Mouse (Mus musculus) kidney, embryonic 14.5 days (tissue): Measurements from ENCODE around the gene Srrd. TPM values are rescaled to one million over a fixed set of nuclear protein-coding genes. Genes with fewer than 3 reads are reported as not detected.

Source experiments
- ATAC-seq: fragments of 200-750 bp; cut with Nextera tagmentation; 2 replicates; pipeline ENCODE4 v1.8.0; 2017; ENCODE audit warnings: moderate number of reproducible peaks, mild to moderate bottlenecking, moderate TSS enrichment, moderate library complexity; ENCODE audit not compliant: low FRiP score, low TSS enrichment
- H3K27ac ChIP-seq: fragments of 300-500 bp; sonication (generic); 2 replicates; pipeline ENCODE4 v1.5.1; 2014; ENCODE audit warnings: low read depth, mild to moderate bottlenecking, low read length, moderate library complexity, mixed read lengths
- H3K27me3 ChIP-seq: fragments of 300-500 bp; sonication (generic); 2 replicates; pipeline ENCODE4 v1.6.1; 2014; ENCODE audit warnings: mild to moderate bottlenecking, low read length; ENCODE audit not compliant: control insufficient read depth, insufficient read depth
- H3K36me3 ChIP-seq: fragments of 300-500 bp; sonication (generic); 2 replicates; pipeline ENCODE4 v1.6.1; 2014; ENCODE audit warnings: low read length, mixed read lengths; ENCODE audit not compliant: control insufficient read depth, insufficient read depth
- H3K4me1 ChIP-seq: fragments of 300-500 bp; sonication (generic); 2 replicates; pipeline ENCODE4 v1.6.1; 2014; ENCODE audit warnings: low read length, mixed read lengths; ENCODE audit not compliant: control insufficient read depth, insufficient read depth
- H3K4me2 ChIP-seq: fragments of 300-500 bp; sonication (generic); replicated peaks from 2 replicates; pipeline ENCODE4 v1.6.1; 2014; ENCODE audit warnings: low read depth, mild to moderate bottlenecking, low read length
- H3K4me3 ChIP-seq: fragments of 300-500 bp; sonication (generic); 2 replicates; pipeline ENCODE4 v1.5.1; 2014; ENCODE audit warnings: mild to moderate bottlenecking, low read length
- H3K9ac ChIP-seq: fragments of 300-500 bp; sonication (generic); 2 replicates; pipeline ENCODE4 v1.6.1; 2014; ENCODE audit warnings: low read depth, mild to moderate bottlenecking, low read length, moderate library complexity
- H3K9me3 ChIP-seq: fragments of 300-500 bp; sonication (generic); 2 replicates; pipeline ENCODE4 v1.6.1; 2016; ENCODE audit warnings: low read length; ENCODE audit not compliant: control insufficient read depth
- WGBS: fragments of 180-500 bp; shearing (Covaris S2); extraction: QIAGEN DNeasy Blood & Tissue Kit; methylation state at CpG from one replicate; pipeline ENCODE4 v1.1.7; 2014; 5-methylcytosine and 5-hydroxymethylcytosine counted together
- polyA plus RNA-seq: library from polyadenylated mRNA; unstranded; fragments of >200 nt; fragmentation: Nextera tagmentation; extraction: Ambion mirVana; gene quantifications from 2 replicates; pipeline ENCODE4 v1.2.1, GENCODE M21; 2014

Gene Srrd
- polyA plus RNA-seq, 1 experiment from 2014 or later: 47.0 TPM

GRCm38 (mm10) chr5:112298226-112298988 is 44.4 kb downstream of the Srrd start:
- H3K9ac ChIP-seq: no peak overlapping the region
- H3K4me2 ChIP-seq: no peak overlapping the region
- H3K27me3 ChIP-seq: no peaks in the 10 kb centered on the region
- peak overlapping the region; percentile 19; the same call in 1 of the 2 replicates for H3K27ac ChIP-seq
- no peak overlapping the region for H3K4me3 ChIP-seq
- WGBS: 76% methylated on average over 12 of the region's 12 CpGs
- H3K36me3 ChIP-seq: no peaks in the 10 kb centered on the region; the same call in 1 of the 2 replicates
- peaks cover 15% of the 10 kb centered on the region; the same call in 1 of the 2 replicates for H3K4me1 ChIP-seq
- no peaks in the 10 kb centered on the region for H3K9me3 ChIP-seq
- peak; percentile 36 for ATAC-seq

GRCm38 (mm10) chr5:112297257-112297656 is 45.6 kb downstream of the Srrd start:
- no peaks in the 10 kb centered on the region for H3K9me3 ChIP-seq
- WGBS: 76% methylated on average over 2 of the region's 2 CpGs
- no peak for ATAC-seq
- no peak overlapping the region for H3K9ac ChIP-seq
- no peaks in the 10 kb centered on the region for H3K27me3 ChIP-seq
- peak overlapping the region; percentile 30; the same call in 1 of the 2 replicates for H3K27ac ChIP-seq
- H3K36me3 ChIP-seq: no peaks in the 10 kb centered on the region; the same call in 1 of the 2 replicates
- peaks cover 15% of the 10 kb centered on the region; the same call in 1 of the 2 replicates for H3K4me1 ChIP-seq
- no peak overlapping the region for H3K4me2 ChIP-seq
- H3K4me3 ChIP-seq: no peak overlapping the region

- no peak overlapping the region for H3K4me2 ChIP-seq
- H3K9me3 ChIP-seq: no peaks in the 10 kb centered on the region
- H3K4me3 ChIP-seq: no peak overlapping the region
- no peaks in the 10 kb centered on the region; the same call in 1 of the 2 replicates for H3K36me3 ChIP-seq
- 85% methylated on average over 5 of the region's 6 CpGs for WGBS
- H3K27me3 ChIP-seq: no peaks in the 10 kb centered on the region
- ATAC-seq: no peak
- H3K9ac ChIP-seq: no peak overlapping the region
- peak overlapping the region; percentile 27; the same call in 1 of the 2 replicates for H3K27ac ChIP-seq
- peaks cover 15% of the 10 kb centered on the region; the same call in 1 of the 2 replicates for H3K4me1 ChIP-seq
Measured at GRCm38 (mm10) chr5:112296404-112297181, 46.2 kb downstream of the Srrd start.

DNA sequence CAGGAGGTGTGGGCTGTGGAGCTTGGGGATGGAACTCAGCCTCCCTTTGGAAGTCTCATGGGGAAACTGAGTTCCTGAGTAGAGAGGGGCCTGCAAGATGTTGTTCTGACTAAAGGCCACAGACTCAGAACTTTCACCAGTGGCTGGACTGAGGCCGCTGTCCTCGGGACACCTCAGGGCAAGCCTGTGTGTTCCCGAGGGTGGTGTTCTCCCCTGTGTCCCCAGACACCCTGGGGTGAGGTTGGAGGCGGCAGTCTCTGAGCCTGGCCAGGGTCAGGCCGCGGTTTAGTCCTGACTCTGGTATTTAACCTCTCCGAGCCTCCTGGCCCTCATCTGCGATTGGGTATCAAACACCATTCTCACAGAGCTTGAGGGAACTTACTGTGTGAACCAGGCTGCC is 47.3 kb downstream of the Srrd start:
- no peak for ATAC-seq
- no peak overlapping the region for H3K27ac ChIP-seq
- no peaks in the 10 kb centered on the region; the same call in 1 of the 2 replicates for H3K36me3 ChIP-seq
- H3K4me2 ChIP-seq: no peak overlapping the region
- H3K27me3 ChIP-seq: no peaks in the 10 kb centered on the region
- no peak overlapping the region for H3K4me3 ChIP-seq
- no peak overlapping the region for H3K9ac ChIP-seq
- H3K4me1 ChIP-seq: peaks cover 18% of the 10 kb centered on the region; the same call in 1 of the 2 replicates
- WGBS: 68% methylated on average over 8 of the region's 8 CpGs
- H3K9me3 ChIP-seq: no peaks in the 10 kb centered on the region

GRCm38 (mm10) chr5:112295162-112295561 is 47.7 kb downstream of the Srrd start:
- Histone ChIP-seq H3K27me3 (no peaks in the 10 kb centered on the region), H3K4me2 (no peak overlapping the region), H3K4me1 (peaks cover 18% of the 10 kb centered on the region; the same call in 1 of the 2 replicates), H3K36me3 (no peaks in the 10 kb centered on the region; the same call in 1 of the 2 replicates), H3K9me3 (no peaks in the 10 kb centered on the region), H3K27ac (no peak overlapping the region), H3K4me3 (no peak overlapping the region), H3K9ac (no peak overlapping the region)
- no peak for ATAC-seq
- WGBS: 57% methylated on average over 8 of the region's 8 CpGs

DNA sequence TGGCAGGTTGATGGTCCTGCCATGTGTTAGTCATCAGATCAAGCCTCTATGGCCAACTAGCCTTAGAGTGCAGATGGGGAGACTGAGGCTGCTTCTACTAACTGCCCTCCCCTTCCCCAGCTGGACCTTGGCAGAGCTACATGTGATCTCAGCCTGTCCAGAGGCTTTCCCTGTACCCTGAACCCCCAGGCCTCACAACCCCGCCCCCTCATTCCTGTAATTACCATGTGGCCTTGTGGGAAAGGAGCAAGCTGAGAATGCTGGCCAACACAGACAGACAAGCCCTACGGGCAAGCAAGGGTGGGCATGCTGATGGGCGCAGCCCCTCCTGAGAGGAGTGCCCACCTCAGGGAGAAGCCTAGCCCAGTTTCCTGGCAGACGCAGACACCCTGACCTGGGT is 48.1 kb downstream of the Srrd start:
- Histone ChIP-seq H3K4me3 (no peak overlapping the region), H3K27ac (no peak overlapping the region), H3K27me3 (no peaks in the 10 kb centered on the region), H3K4me1 (peaks cover 20% of the 10 kb centered on the region; the same call in 1 of the 2 replicates), H3K4me2 (no peak overlapping the region), H3K9ac (no peak overlapping the region), H3K9me3 (no peaks in the 10 kb centered on the region), H3K36me3 (no peaks in the 10 kb centered on the region; the same call in 1 of the 2 replicates)
- 69% methylated on average over 4 of the region's 4 CpGs for WGBS
- ATAC-seq: no peak

DNA sequence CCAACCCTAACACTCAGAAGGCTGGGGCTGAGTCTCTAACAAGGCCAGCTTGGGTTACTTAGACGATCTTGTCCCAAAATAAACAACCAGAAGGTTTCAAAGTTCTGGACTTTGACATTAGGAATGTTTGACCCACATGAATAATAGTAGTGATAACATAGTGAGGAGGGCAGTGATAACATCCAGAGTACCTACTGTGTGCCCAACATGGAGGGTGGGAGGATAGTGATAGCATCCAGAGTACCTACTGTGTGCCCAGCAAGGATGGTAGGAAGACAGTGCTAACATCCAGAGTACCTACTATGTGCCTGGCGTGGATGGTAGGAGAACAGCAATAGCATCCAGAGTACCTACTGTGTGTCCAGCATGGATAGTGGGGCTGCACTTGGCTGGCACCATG is 49.0 kb downstream of the Srrd start:
- Histone ChIP-seq H3K4me2 (no peak overlapping the region), H3K4me3 (no peak overlapping the region), H3K27ac (no peak overlapping the region), H3K9me3 (no peaks in the 10 kb centered on the region), H3K36me3 (no peaks in the 10 kb centered on the region), H3K4me1 (peaks cover 23% of the 10 kb centered on the region), H3K9ac (no peak overlapping the region), H3K27me3 (no peaks in the 10 kb centered on the region)
- no peak for ATAC-seq
- WGBS: 53% methylated on average over 2 of the region's 2 CpGs

GRCm38 (mm10) chr5:112292343-112292980 is 50.4 kb downstream of the Srrd start:
- Histone ChIP-seq H3K36me3 (no peaks in the 10 kb centered on the region), H3K27ac (no peak overlapping the region), H3K4me1 (peaks cover 30% of the 10 kb centered on the region), H3K4me2 (no peak overlapping the region), H3K9ac (no peak overlapping the region), H3K4me3 (no peak overlapping the region), H3K27me3 (no peaks in the 10 kb centered on the region), H3K9me3 (no peaks in the 10 kb centered on the region)
- WGBS: 79% methylated on average over 17 of the region's 17 CpGs
- ATAC-seq: no peak
